Mouse (Mus musculus): ENCODE results near the gene C2cd2. TPM values are rescaled to one million over a fixed set of nuclear protein-coding genes. Genes with fewer than 3 reads are reported as not detected.

The C2cd2 gene
- total RNA-seq, 2 experiments from 2014 or later = 12.1 to 24.4 TPM

DNA sequence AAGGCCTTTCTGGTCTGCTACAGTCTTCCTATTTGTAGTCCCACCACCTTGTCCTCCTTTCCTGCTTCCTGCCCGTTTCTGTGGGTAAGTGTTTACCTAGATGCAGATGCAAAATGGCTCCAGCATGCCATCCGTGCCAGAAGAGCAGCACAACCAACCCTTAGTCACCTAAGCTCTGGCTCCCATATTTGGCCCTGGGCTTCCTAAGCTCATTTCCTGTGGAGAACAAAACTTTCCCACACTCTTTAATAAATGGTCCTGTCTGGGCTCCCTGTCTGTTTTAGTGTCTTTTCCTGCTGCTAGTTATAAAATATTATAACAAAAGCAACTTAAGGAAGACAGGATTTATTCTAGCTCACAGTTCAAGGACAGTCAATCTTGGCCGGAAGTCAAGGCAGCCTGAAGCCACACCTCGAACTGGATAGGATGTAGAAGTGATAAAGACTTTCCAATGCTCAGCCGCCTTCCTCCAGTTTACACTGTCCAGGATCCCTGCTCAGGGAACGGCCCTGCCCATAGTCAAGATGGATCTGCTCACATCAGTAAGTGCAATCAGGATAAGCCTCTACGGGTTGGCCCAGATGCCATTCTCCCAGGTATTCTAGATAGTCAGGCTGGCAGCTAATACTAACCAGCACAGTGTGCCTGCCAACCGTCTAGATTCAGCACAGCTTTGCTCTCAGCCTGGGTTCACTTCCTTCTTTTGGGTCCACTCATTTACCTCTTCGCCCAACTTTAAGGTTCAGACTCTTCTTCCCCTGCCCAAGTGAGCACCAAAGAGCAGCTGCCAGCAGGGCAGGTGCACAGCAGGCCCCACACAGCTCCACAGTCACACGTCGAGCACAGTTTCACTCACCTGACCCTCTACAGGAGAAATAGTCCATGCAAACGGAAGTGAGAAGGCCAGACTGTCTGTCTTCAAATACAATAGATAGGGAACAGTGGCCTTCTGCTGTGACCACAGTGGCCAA is 117.1 kb downstream of the C2cd2 start:
- intact Hi-C loops (cut with DNase I) = no loop called here
- DNase-seq (ENCODE audit: low spot score in 2 of 2) = no peak

DNA sequence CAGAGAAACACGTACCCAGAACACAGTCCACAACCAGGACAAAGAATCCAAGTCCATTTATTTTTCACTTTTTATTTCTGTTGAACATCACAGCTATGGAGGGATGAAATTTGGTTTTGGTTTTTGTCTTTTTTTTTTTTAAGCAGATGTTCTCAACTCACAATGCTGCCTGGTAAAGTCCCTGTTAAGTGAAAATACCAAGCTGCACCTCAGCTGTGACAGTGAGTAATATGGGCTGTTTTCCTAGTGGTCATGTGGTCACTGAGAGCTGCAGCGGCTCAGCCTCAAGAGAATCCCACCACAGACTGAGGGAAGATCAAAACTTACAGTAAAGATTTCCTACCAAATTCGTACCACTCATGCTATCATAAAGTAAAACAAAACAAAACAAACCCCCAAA is 130.2 kb downstream of the C2cd2 start:
- DNase-seq (ENCODE audit: low spot score in 2 of 2) = no peak
- intact Hi-C loops (cut with DNase I) = no loop called here

DNA sequence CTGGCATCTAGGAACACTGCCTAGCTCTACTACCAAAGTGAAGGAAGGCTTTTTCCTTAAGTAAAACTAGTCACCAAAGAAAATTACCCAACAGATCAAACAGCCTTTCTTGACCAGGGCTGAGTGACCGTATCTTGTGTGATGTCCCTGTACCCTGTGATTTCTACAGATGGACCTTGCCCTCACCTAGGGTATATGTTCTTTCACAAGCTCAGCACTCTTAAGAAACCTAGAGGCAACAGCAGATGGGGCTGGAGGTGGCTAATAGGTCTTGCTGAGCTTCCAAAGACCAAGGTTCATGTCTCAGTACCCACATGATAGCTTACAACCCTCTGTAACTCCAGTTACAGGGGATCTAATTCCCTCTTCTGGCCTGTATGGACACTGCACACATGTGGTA is 134.2 kb downstream of the C2cd2 start:
- intact Hi-C loops (cut with DNase I) = no loop called here
- no peak for DNase-seq (ENCODE audit: low spot score in 2 of 2)

DNA sequence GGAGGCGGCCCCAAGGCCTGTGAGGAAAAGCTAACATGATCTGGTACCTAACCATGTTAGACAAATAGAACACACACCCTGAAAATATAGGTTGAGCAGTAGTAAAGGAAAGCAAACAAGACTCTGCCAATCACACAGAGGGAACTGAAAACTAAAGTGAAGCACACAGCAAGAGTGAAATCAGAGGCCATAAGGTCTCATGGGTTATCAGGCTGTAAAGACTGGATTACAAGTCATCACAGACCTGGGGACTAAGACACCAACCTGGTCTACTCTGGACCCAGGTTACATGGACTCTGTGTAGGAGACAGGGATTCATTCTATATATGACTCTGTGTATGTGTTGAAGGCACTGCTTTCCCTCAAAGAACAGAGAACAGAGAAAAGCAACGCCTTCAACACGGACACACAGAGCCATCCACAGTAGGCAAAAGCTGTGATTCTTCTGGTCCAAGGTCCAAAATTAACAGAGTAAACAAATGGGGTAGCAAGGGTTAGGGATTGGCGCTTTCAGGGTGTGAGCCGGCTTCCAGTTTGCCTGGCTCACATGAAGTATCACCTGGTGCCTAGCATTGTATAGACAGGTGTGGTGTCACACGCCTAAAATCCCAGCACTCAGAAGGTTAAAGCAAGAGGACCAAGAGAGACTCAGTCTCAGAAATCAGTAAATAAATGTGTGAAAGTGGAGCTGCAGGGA is 138.9 kb downstream of the C2cd2 start:
- no peak for DNase-seq (ENCODE audit: low spot score in 2 of 2)
- intact Hi-C loops (cut with DNase I) = no loop called here

DNA sequence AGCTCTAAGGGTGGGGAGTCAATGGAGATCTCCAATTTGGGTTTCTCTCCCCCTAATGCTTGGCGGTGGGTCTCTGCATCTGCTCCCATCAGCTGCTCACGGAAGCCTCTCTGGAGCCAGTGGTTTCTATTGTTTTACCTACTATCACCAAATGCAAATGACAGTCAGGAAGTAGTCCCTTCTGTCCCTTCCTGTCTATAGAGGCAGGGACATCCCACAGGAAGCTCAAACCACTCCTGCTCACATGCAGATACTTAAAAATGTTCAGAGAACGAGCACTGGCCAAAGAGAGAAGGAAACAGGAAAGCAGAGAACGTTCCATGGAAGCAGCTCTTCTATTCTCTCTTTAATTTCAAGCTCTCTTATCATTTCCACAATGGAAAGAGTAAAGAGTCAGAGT is 142.9 kb downstream of the C2cd2 start:
- DNase-seq (ENCODE audit: low spot score in 2 of 2) = no peak
- intact Hi-C loops (cut with DNase I) = no loop called here

DNA sequence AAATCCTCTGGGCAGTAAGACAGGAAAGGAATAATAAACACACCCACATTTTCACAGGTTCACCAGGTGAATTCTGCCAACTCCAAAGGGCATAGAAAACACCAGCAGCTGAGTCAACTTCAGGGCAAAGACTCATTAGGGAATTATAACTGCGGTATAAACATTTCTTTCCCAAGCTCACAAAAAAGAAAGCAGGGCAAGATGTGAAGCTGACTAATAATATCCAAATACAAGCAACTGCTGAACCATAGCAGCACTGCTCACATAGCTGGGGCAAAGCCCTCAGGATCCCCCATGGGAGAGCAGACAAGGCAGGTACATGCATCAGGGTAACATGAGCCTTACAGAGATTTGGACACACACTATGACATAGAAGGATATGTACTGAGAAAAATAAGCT is 145.0 kb downstream of the C2cd2 start:
- no peak for DNase-seq (ENCODE audit: low spot score in 2 of 2)
- intact Hi-C loops (cut with DNase I) = no loop called here

DNA sequence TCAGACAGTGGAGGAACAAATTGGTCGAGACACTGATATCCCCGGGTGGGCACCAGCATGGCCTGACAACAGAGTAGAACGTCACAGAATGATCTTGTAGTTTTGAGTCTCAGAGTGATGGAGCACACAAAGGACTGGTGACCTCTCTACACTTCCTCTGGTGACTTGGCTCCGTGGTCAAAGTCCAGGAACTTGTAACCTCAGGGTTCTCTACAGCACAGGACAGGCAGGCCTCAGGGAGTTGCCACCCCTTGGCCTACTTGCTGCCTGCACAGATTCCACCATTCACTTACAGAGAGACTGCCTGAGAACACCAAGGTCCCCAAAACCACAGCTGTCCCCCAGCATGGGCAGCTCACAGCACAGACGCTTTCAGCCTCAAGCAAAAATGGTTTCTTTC is 147.1 kb downstream of the C2cd2 start:
- intact Hi-C loops (cut with DNase I) = no loop called here

DNA sequence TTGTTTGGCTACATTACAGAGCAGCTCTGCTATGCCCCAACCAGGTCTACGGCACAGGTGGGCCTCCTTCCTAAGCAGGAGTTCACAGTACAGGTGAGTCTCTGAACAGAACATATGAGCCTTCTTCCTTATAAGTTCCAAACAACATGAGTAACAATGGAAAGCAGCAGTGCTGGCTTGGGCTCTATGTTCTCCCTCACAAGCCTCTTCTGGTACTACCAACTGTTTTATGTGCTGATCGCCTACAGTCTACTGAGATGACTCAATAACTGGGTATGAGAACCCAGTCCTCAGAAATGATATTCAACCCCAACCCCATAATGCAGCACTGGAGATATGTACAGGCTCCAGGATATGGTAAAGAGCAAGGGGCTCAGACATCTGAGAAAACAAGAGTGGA is 148.3 kb downstream of the C2cd2 start:
- intact Hi-C loops (cut with DNase I) = no loop called here
- no peak for DNase-seq (ENCODE audit: low spot score in 2 of 2)

More for the DNA sequence above, 147.1 kb downstream of the C2cd2 start:
- no peak for DNase-seq (ENCODE audit: low spot score in 2 of 2)

DNA sequence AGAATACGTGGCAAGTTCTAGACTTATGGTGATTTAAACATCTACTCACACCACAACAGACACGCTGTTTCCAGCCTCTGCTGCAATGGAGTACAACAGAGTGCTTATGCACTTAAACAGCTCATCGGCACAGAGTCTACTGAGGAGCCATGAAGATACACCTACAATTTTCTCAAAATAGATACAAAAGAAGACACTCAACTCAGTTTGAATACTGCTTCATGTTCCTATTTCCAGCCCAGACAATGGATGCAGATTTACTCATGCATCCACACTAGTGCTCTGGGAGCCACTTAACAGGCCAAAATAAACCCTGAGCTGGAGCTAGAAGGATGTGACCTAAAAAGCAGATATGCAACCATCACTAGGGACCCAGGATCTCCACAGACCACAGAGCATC is 153.5 kb downstream of the C2cd2 start:
- intact Hi-C loops (cut with DNase I) = loop anchor here (5.0 kb wide), 1 partner anchor 43 kb away; the partner anchor contains the start of gene Prdm15
- DNase-seq (ENCODE audit: low spot score in 2 of 2) = peak; percentile 17 to 23

DNA sequence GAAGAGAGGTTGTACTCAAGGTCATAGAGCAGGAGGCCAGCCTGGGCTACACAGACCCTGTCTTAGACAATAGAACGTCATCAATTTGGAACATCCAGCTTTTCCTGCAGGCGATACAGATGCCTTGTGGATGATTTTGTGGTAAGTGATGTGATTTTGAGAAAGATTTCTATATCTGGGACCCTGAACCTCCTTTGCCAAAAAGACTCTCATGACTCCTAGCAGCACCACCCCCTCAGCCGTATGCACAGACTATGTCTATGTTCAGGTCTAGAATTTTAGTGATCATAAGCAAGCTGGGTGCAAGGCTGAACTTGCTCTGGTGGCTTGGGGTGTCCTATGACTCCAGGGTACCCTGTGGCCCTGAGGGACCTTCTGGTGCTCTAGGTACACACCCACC is 156.8 kb downstream of the C2cd2 start:
- intact Hi-C loops (cut with DNase I) = loop anchor here (5.0 kb wide), 1 partner anchor 47 kb away; the partner anchor contains the start of gene Prdm15
- peak in 1 of 2 experiments; percentile 13 for DNase-seq (ENCODE audit: low spot score in 2 of 2)

Small RNA genes lying within 50 kb of the gene (microRNA-seq; reads per million reads assigned to microRNA genes)
- gene Mir6964 = not detected

Other genes with a start within 250 kb of the C2cd2 start
- under 1 TPM; 0.27 to 0.52 TPM for gene Ripk4, start 198.8 kb downstream of the C2cd2 start, total RNA-seq (2021)
- 10 to 100 TPM; 17.0 to 26.0 TPM for gene Prdm15, start 110.7 kb downstream of the C2cd2 start, total RNA-seq (2021)
- gene Zbtb21, start within 50 bp of the C2cd2 start, total RNA-seq (2021) = 10 to 100 TPM; 25.8 to 27.7 TPM
- gene B230307C23Rik, start 34.7 kb upstream of the C2cd2 start, total RNA-seq (2021) = 10 to 100 TPM; 20.2 to 26.0 TPM
- 1 to 10 TPM; 5.0 to 8.0 TPM for gene A630089N07Rik, start 119.9 kb upstream of the C2cd2 start, total RNA-seq (2021)

Measured in left cerebral cortex, postnatal 36 days (tissue).